In genomic region chr1:40437340-40437739, GRCm38 (mm10) we compare ENCODE assay signal across 30 mouse cellular contexts. TPM values are rescaled to one million over a fixed set of nuclear protein-coding genes. Genes with fewer than 3 reads are reported as not detected.
DNase-seq lines count a peak whose midpoint lies in the region; ATAC-seq and TF ChIP-seq lines count a peak whose summit lies in the region.
"Had no signal": no experiment of that assay in that cellular context is flagged by ENCODE, and none has a peak within 500 bp of the region (broad histone marks: within the 10 kb centered on the region; RNA-seq: fewer than 3 reads in every experiment).

No protein-coding gene starts in this region.

- WGBS in liver, postnatal 0 days (ENCODE audit: insufficient replicate concordance), result 66% methylated on average over 2 of the region's 2 CpGs
- 85% methylated on average over 2 of the region's 2 CpGs for WGBS in intestine, embryonic 15.5 days

- no peak for DNase-seq in liver, postnatal 0 days
- DNase-seq in liver, result no peak
- no peak for DNase-seq in layer of hippocampus, adult 18-20 months (ENCODE audit: low spot score in 2 of 2)
- DNase-seq: adrenal gland, postnatal 10 days; adrenal gland, postnatal 36 days; B cell, adult 2 months; cerebellum, adult 18-20 months; cerebellum, adult 9-10 months; gastrocnemius, postnatal 14 days; heart, adult 11 months; heart, postnatal 10 days; heart, postnatal 36 days had no signal

- H3K27me3 ChIP-seq in liver, postnatal 0 days (ENCODE audit: insufficient read depth, low read length), result no peaks in the 10 kb centered on the region
- no peaks in the 10 kb centered on the region for H3K27me3 ChIP-seq in intestine, embryonic 15.5 days (replicated peaks)
- H3K27me3 ChIP-seq: CH12.LX; embryonic facial prominence, embryonic 12.5 days; embryonic facial prominence, embryonic 15.5 days; forebrain, embryonic 13.5 days; heart, embryonic 12.5 days; heart, embryonic 15.5 days; hindbrain, embryonic 13.5 days; Patski had no signal

- 0 out of 2 replicates have a peak, but pooled peaks have one; percentile 27 for TF ChIP-seq EP300 in liver, postnatal 0 days (IDR thresholded peaks at IDR 0.05; ENCODE audit: low read depth)

- ATAC-seq in liver, postnatal 0 days, result no peak
- ATAC-seq in common myeloid progenitor, adult 5-6 weeks (replicated peaks; ENCODE audit: low read depth, poor library complexity, severe bottlenecking), result peak; percentile 39; the same call in 1 of the 2 replicates
- peak; percentile 67 for ATAC-seq in megakaryocyte-erythroid progenitor cell, adult 5-6 weeks (replicated peaks; ENCODE audit: low FRiP score, low TSS enrichment, poor library complexity, severe bottlenecking)
- ATAC-seq in intestine, embryonic 15.5 days, result no peak
- ATAC-seq: forebrain, embryonic 13.5 days; forebrain, embryonic 16.5 days; hindbrain, embryonic 16.5 days; intestine, embryonic 16.5 days; Patski had no signal

- H3K4me2 ChIP-seq in liver, postnatal 0 days (ENCODE audit: low read depth, low read length), result no peak overlapping the region
- no peak overlapping the region for H3K4me2 ChIP-seq in intestine, embryonic 15.5 days (replicated peaks)
- H3K4me2 ChIP-seq: embryonic facial prominence, embryonic 12.5 days; embryonic facial prominence, embryonic 15.5 days; forebrain, embryonic 13.5 days; heart, embryonic 12.5 days; heart, embryonic 15.5 days; hindbrain, embryonic 13.5 days had no signal

- no peaks in the 10 kb centered on the region for H3K4me1 ChIP-seq in liver, postnatal 0 days (ENCODE audit: insufficient read depth)
- no peaks in the 10 kb centered on the region for H3K4me1 ChIP-seq in intestine, embryonic 15.5 days (replicated peaks)
- H3K4me1 ChIP-seq: forebrain, embryonic 10.5 days; forebrain, embryonic 13.5 days; heart, embryonic 12.5 days; heart, embryonic 15.5 days; hindbrain, embryonic 10.5 days; hindbrain, embryonic 13.5 days had no signal

- no peak for TF ChIP-seq CTCF in liver, postnatal 0 days (IDR thresholded peaks at IDR 0.05; ENCODE audit: low read depth)

- no peak overlapping the region for H3K4me3 ChIP-seq in liver, postnatal 0 days (ENCODE audit: low read depth, low read length)
- H3K4me3 ChIP-seq in intestine, embryonic 15.5 days (replicated peaks), result no peak overlapping the region
- H3K4me3 ChIP-seq: embryonic facial prominence, embryonic 12.5 days; embryonic facial prominence, embryonic 15.5 days; erythroblast, embryonic 14.5 days; forebrain, embryonic 10.5 days; forebrain, embryonic 13.5 days; heart, embryonic 12.5 days; heart, embryonic 15.5 days; hindbrain, embryonic 10.5 days; hindbrain, embryonic 13.5 days had no signal

- H3K9me3 ChIP-seq in liver, postnatal 0 days (ENCODE audit: low read length), result no peaks in the 10 kb centered on the region
- no peaks in the 10 kb centered on the region for H3K9me3 ChIP-seq in intestine, embryonic 15.5 days
- H3K9me3 ChIP-seq: embryonic facial prominence, embryonic 12.5 days; embryonic facial prominence, embryonic 15.5 days; forebrain, embryonic 10.5 days; forebrain, embryonic 13.5 days; heart, embryonic 12.5 days; heart, embryonic 15.5 days; hindbrain, embryonic 10.5 days; hindbrain, embryonic 13.5 days had no signal

- H3K27ac ChIP-seq in liver, postnatal 0 days (ENCODE audit: low read depth), result no peak overlapping the region
- H3K27ac ChIP-seq in intestine, embryonic 15.5 days, result no peak overlapping the region
- H3K27ac ChIP-seq: embryonic facial prominence, embryonic 12.5 days; forebrain, embryonic 10.5 days; forebrain, embryonic 13.5 days; heart, embryonic 15.5 days; hindbrain, embryonic 10.5 days; hindbrain, embryonic 13.5 days had no signal

- no peaks in the 10 kb centered on the region for H3K36me3 ChIP-seq in liver, postnatal 0 days (replicated peaks; ENCODE audit: insufficient read depth, low read length)
- H3K36me3 ChIP-seq in intestine, embryonic 15.5 days, result no peaks in the 10 kb centered on the region
- H3K36me3 ChIP-seq: embryonic facial prominence, embryonic 12.5 days; embryonic facial prominence, embryonic 15.5 days; forebrain, embryonic 10.5 days; heart, embryonic 12.5 days; heart, embryonic 15.5 days; hindbrain, embryonic 10.5 days; hindbrain, embryonic 13.5 days had no signal

- H3K9ac ChIP-seq in liver, postnatal 0 days (replicated peaks), result no peak overlapping the region
- H3K9ac ChIP-seq in intestine, embryonic 15.5 days, result no peak overlapping the region
- H3K9ac ChIP-seq: embryonic facial prominence, embryonic 12.5 days; embryonic facial prominence, embryonic 15.5 days; forebrain, embryonic 13.5 days; heart, embryonic 12.5 days; heart, embryonic 15.5 days; hindbrain, embryonic 13.5 days had no signal

RNA-seq across cellular contexts. Expression of gene Il1rl1, which starts 8.0 kb away (rescaled TPM):
- 0.89 and 1.4 TPM in 2 replicates for polyA plus RNA-seq in liver, postnatal 0 days (2015; fragmentation: Nextera tagmentation; extraction: Ambion mirVana)
- total RNA-seq in common myeloid progenitor, adult 5-6 weeks (2017), result 40.6 and 44.8 TPM in 2 replicates
- 45.0 and 48.7 TPM in 2 replicates for total RNA-seq in megakaryocyte-erythroid progenitor cell, adult 5-6 weeks (2014; fragmentation: Nextera tagmentation)
- total RNA-seq in megakaryocyte-erythroid progenitor cell, adult 5-6 weeks (2017), result 92.0 and 97.4 TPM in 2 replicates
- polyA plus RNA-seq in intestine, embryonic 15.5 days (2015; fragmentation: Nextera tagmentation; extraction: Ambion mirVana), result 0.51 and 0.52 TPM in 2 replicates
- under 1 TPM; 0.10 TPM for total RNA-seq in layer of hippocampus, adult 18-20 months (2021)
- polyA plus RNA-seq: forebrain, embryonic 10.5 days; forebrain, embryonic 13.5 days; hindbrain, embryonic 13.5 days had no signal

RNA-seq across cellular contexts. Expression of gene Il18r1, which starts 28.0 kb away (rescaled TPM):
- polyA plus RNA-seq in liver, postnatal 0 days (2015; fragmentation: Nextera tagmentation; extraction: Ambion mirVana), result 0.44 and 0.62 TPM in 2 replicates
- total RNA-seq in common myeloid progenitor, adult 5-6 weeks (2017), result 1.1 and 1.6 TPM in 2 replicates
- total RNA-seq in megakaryocyte-erythroid progenitor cell, adult 5-6 weeks (2014; fragmentation: Nextera tagmentation), result 0.55 and 2.5 TPM in 2 replicates
- 1.9 and 6.2 TPM in 2 replicates for total RNA-seq in megakaryocyte-erythroid progenitor cell, adult 5-6 weeks (2017)
- 0.49 and 0.57 TPM in 2 replicates for polyA plus RNA-seq in intestine, embryonic 15.5 days (2015; fragmentation: Nextera tagmentation; extraction: Ambion mirVana)
- total RNA-seq in layer of hippocampus, adult 18-20 months (2021), result not detected
- total RNA-seq: gastrocnemius, adult 18-20 months; gastrocnemius, postnatal 14 days had no signal
- polyA plus RNA-seq: embryonic facial prominence, embryonic 12.5 days; erythroblast, embryonic 14.5 days; forebrain, embryonic 10.5 days; forebrain, embryonic 13.5 days; forebrain, embryonic 16.5 days; heart, embryonic 12.5 days; hindbrain, embryonic 10.5 days; hindbrain, embryonic 13.5 days; hindbrain, embryonic 16.5 days; Patski had no signal

Comparison
In these comparisons a context has a peak if more than half of its experiments do, and no peak if none do; other contexts are left out.
1. ATAC-seq: peak in common myeloid progenitor, adult 5-6 weeks (single experiment) and megakaryocyte-erythroid progenitor cell, adult 5-6 weeks (single experiment); none in liver, postnatal 0 days (single experiment) and intestine, embryonic 15.5 days (single experiment).
2. RNA of gene Il1rl1, which starts 8.0 kb away (total RNA-seq): 45.0 to 97.4 TPM in megakaryocyte-erythroid progenitor cell, adult 5-6 weeks and 40.6 to 44.8 TPM in common myeloid progenitor, adult 5-6 weeks; 0.10 TPM in layer of hippocampus, adult 18-20 months; every median in the first group is over 10 times any median in the second.